Comparison of ENCODE assay signal across 10 mouse cellular contexts in genomic region chr11:120143708-120144497, GRCm38 (mm10). TPM values are rescaled to one million over a fixed set of nuclear protein-coding genes. Genes with fewer than 3 reads are reported as not detected.
DNase-seq lines count a peak whose midpoint lies in the region; ATAC-seq and TF ChIP-seq lines count a peak whose summit lies in the region.
"Had no signal": no experiment of that assay in that cellular context is flagged by ENCODE, and none has a peak within 500 bp of the region (broad histone marks: within the 10 kb centered on the region; RNA-seq: fewer than 3 reads in every experiment).

No protein-coding gene starts in this region.

- no peaks in the 10 kb centered on the region for H3K36me3 ChIP-seq in heart, embryonic 15.5 days
- peaks cover 3% of the 10 kb centered on the region; the same call in 1 of the 2 replicates for H3K36me3 ChIP-seq in thymus, adult 2 months (ENCODE audit: control insufficient read depth, insufficient read depth, low read length)

- H3K9ac ChIP-seq in heart, embryonic 15.5 days: no peak overlapping the region

- WGBS in heart, embryonic 15.5 days: 60% methylated on average over 13 of the region's 13 CpGs
- 71% methylated on average over 13 of the region's 13 CpGs for WGBS in thymus, adult 2 months

- no peaks in the 10 kb centered on the region for H3K9me3 ChIP-seq in heart, embryonic 15.5 days (replicated peaks)

- TF ChIP-seq CTCF in thymus, adult 2 months (IDR thresholded peaks at IDR 0.05; ENCODE audit: borderline replicate concordance, control insufficient read depth, extremely low read depth, insufficient read depth, low read length, poor library complexity): peak; percentile 26; the same call in 1 of the 2 replicates
- TF ChIP-seq CTCF in left cerebral cortex, adult 2 months (IDR thresholded peaks at IDR 0.05): no peak

- intact Hi-C loops in heart, postnatal 25 days (cut with DNase I): loop anchor here (5.0 kb wide), 1 partner anchor 38 kb away; no protein-coding TSS in a partner anchor
- intact Hi-C loops in left cerebral cortex, adult 2 months (cut with DNase I): no loop called here

- no peak for TF ChIP-seq POLR2A in thymus, adult 2 months (IDR thresholded peaks at IDR 0.05; ENCODE audit: control insufficient read depth, extremely low read depth, insufficient read depth, low read length, poor library complexity)

- no peak overlapping the region for H3K4me2 ChIP-seq in heart, embryonic 15.5 days

- H3K4me3 ChIP-seq in heart, embryonic 15.5 days: no peak overlapping the region
- no peak overlapping the region for H3K4me3 ChIP-seq in thymus, adult 2 months (ENCODE audit: control insufficient read depth, insufficient read depth, low read length)
- H3K4me3 ChIP-seq in left cerebral cortex, adult 2 months: no peak overlapping the region

- ATAC-seq in heart, embryonic 15.5 days (replicated peaks; ENCODE audit: insufficient number of reproducible peaks, insufficient read depth, low FRiP score, low read depth): no peak

- no peak for DNase-seq in heart, postnatal 25 days (ENCODE audit: low spot score)
- DNase-seq in thymus, adult 2 months: no peak
- no peak for DNase-seq in thymus, postnatal 14 days
- DNase-seq in kidney, postnatal 14 days: peak; percentile 81
- no peak for DNase-seq in yolk sac, embryonic 10.5 days (ENCODE audit: low spot score)
- DNase-seq in ovary, postnatal 14 days (ENCODE audit: low spot score): no peak
- DNase-seq in left cerebral cortex, adult 2 months (ENCODE audit: extremely low spot score in 1 of 2, low spot score in 2 of 2): no peak
- DNase-seq: gastrocnemius, postnatal 25 days; lung, postnatal 4 days had no signal

- H3K27ac ChIP-seq in heart, embryonic 15.5 days: peak overlapping the region; percentile 74
- H3K27ac ChIP-seq in thymus, adult 2 months (ENCODE audit: control insufficient read depth, insufficient read depth, low read length): no peak overlapping the region
- H3K27ac ChIP-seq in left cerebral cortex, adult 2 months: no peak overlapping the region

- H3K27me3 ChIP-seq in heart, embryonic 15.5 days: no peaks in the 10 kb centered on the region
- no peaks in the 10 kb centered on the region for H3K27me3 ChIP-seq in thymus, adult 2 months (ENCODE audit: control insufficient read depth, insufficient read depth, low read length)

- peaks cover 50% of the 10 kb centered on the region for H3K4me1 ChIP-seq in heart, embryonic 15.5 days (replicated peaks)
- H3K4me1 ChIP-seq in thymus, adult 2 months (replicated peaks; ENCODE audit: control insufficient read depth, insufficient read depth, low read length): peaks cover 23% of the 10 kb centered on the region

RNA-seq across cellular contexts. Expression of gene Slc38a10, which starts 7.2 kb away (rescaled TPM):
- 77.5 and 91.4 TPM in 2 replicates for polyA plus RNA-seq in heart, embryonic 15.5 days (2015; fragmentation: Nextera tagmentation; extraction: Ambion mirVana)
- 10 to 100 TPM; 75.9 to 78.0 TPM for total RNA-seq in heart, postnatal 25 days (2021)
- polyA plus RNA-seq in thymus, adult 2 months (2012; rRNA removed): 165 and 167 TPM in 2 replicates
- total RNA-seq in left cerebral cortex, adult 2 months (2021): 10 to 100 TPM; 81.0 to 82.4 TPM

RNA-seq across cellular contexts. Expression of gene Ndufaf8, which starts 45.2 kb away (rescaled TPM):
- polyA plus RNA-seq in heart, embryonic 15.5 days (2015; fragmentation: Nextera tagmentation; extraction: Ambion mirVana): 80.9 and 84.1 TPM in 2 replicates
- total RNA-seq in heart, postnatal 25 days (2021): 10 to 100 TPM; 67.1 to 69.7 TPM
- 33.0 and 47.7 TPM in 2 replicates for polyA plus RNA-seq in thymus, adult 2 months (2012; rRNA removed)
- 10 to 100 TPM; 33.7 to 38.6 TPM for total RNA-seq in left cerebral cortex, adult 2 months (2021)

RNA-seq across cellular contexts. Expression of gene Tepsin, which starts 45.4 kb away (rescaled TPM):
- 13.2 and 17.0 TPM in 2 replicates for polyA plus RNA-seq in heart, embryonic 15.5 days (2015; fragmentation: Nextera tagmentation; extraction: Ambion mirVana)
- 1 to 10 TPM; 7.4 to 8.2 TPM for total RNA-seq in heart, postnatal 25 days (2021)
- polyA plus RNA-seq in thymus, adult 2 months (2012; rRNA removed): 95.3 and 103 TPM in 2 replicates
- 10 to 100 TPM; 15.9 to 16.9 TPM for total RNA-seq in left cerebral cortex, adult 2 months (2021)

RNA-seq across cellular contexts. Expression of gene Cep131, which starts 57.3 kb away (rescaled TPM):
- polyA plus RNA-seq in heart, embryonic 15.5 days (2015; fragmentation: Nextera tagmentation; extraction: Ambion mirVana): 9.9 and 16.5 TPM in 2 replicates
- total RNA-seq in heart, postnatal 25 days (2021): 1 to 10 TPM; 9.3 to 9.7 TPM
- polyA plus RNA-seq in thymus, adult 2 months (2012; rRNA removed): 10.8 and 12.4 TPM in 2 replicates
- 10 to 100 TPM; 33.8 to 37.1 TPM for total RNA-seq in left cerebral cortex, adult 2 months (2021)
